Mouse (Mus musculus) brown adipose tissue, adult 24 weeks (tissue): ENCODE measurements around the gene Hs1bp3. TPM values are rescaled to one million over a fixed set of nuclear protein-coding genes. Genes with fewer than 3 reads are reported as not detected.
A peak's percentile ranks its signal among the peaks of the same experiment; 100 is the strongest.

Experiments
- H3K27ac ChIP-seq: fragments of 200-500 bp; replicated peaks from 2 replicates; pipeline ENCODE4 v1.5.1; 2012; ENCODE audit warnings: low read depth, mild to moderate bottlenecking, low read length
- H3K4me1 ChIP-seq: fragments of 200-500 bp; 2 replicates; pipeline ENCODE4 v1.6.1; 2012; ENCODE audit warnings: low read length, mixed read lengths; ENCODE audit not compliant: control insufficient read depth, insufficient read depth, insufficient read length
- H3K4me3 ChIP-seq: fragments of 200-500 bp; 2 replicates; pipeline ENCODE4 v1.5.1; 2012; ENCODE audit warnings: low read depth, mild to moderate bottlenecking, low read length, moderate library complexity; ENCODE audit not compliant: insufficient read depth
- polyA plus RNA-seq: library from polyadenylated mRNA; stranded (reverse); fragments of >200 nt; gene quantifications from 2 replicates; pipeline ENCODE4 v1.2.4, GENCODE M21; 2012; ENCODE audit not compliant: missing spikeins, insufficient read depth, insufficient read length

Gene Hs1bp3
- polyA plus RNA-seq, 1 experiment: 7.6 TPM

DNA sequence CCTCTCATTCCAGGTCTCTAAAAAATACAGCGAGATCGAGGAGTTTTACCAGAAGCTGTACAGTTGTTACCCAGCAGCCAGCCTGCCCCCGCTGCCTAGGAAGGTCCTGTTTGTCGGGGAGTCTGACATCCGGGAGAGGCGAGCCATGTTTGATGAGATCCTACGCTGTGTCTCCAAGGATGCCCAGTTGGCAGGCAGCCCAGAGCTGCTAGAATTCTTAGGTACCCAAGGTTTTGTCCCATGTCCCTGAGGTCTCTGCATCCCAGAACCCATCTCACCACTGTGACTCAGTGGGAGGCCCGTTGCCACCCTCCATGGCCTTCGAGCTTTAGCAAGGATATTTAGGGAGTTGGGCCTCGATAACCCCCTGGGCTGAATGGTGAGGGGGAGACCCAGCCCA lies 8.3 kb downstream of the Hs1bp3 start:
- Histone ChIP-seq H3K4me3 (no peak overlapping the region), H3K27ac (no peak overlapping the region), H3K4me1 (no peaks in the 10 kb centered on the region; the same call in 1 of the 2 replicates)

DNA sequence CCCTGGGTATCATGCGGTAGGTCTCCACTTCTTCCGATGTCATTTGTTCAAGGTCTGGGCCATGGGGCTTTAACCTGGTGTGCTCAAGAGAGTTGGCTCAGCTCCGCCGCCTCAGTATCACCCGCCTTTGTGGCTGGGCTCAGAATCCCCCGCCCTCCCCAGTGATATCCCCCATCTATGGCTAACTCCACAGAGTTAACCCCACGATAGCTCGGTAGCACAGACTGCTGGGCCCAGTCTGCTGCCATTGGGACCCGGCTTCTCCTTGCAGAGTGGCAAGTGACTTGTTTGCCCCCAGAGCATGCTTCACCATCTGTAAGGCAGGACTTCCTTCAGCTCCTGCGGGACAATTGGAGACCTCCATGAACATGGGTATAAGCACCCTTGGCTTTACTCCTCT lies 10.9 kb downstream of the Hs1bp3 start:
- no peak overlapping the region for H3K27ac ChIP-seq
- peaks cover 9% of the 10 kb centered on the region for H3K4me1 ChIP-seq
- H3K4me3 ChIP-seq: no peak overlapping the region

DNA sequence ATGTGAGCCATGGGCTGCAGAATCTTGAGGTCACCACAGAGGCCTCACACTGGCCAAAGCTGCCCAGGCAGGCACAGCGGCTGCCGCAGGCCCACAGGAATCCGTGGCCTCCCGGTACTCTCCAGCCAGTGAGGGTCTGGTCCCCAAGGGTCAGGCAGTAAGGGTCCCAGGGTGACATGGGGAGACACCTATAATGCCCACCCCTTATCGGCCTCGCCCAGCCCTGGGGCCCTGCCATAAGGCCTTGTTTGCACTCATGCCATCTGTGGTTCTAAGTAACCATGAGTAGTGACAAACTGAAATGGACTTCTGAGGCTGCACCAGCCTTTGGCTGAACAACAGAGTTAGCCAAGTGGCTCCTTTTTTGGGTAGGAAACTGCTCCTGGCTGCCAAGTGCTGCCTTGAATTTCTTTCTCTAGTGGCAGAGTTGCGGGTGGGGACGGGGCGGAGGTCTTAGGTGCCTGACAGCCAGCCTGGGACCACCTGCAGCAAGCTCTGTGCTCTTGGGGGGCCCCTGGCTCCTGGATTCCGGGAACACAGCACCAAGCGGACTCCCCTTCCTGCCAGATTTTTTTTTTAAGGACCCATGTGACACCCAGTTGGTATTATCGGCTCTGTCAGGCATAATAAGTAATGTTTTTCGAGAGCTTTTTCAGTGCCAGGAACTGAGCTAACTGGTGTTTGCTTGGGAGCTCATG lies 12.2 kb downstream of the Hs1bp3 start:
- H3K27ac ChIP-seq: peak overlapping the region; percentile 64

DNA sequence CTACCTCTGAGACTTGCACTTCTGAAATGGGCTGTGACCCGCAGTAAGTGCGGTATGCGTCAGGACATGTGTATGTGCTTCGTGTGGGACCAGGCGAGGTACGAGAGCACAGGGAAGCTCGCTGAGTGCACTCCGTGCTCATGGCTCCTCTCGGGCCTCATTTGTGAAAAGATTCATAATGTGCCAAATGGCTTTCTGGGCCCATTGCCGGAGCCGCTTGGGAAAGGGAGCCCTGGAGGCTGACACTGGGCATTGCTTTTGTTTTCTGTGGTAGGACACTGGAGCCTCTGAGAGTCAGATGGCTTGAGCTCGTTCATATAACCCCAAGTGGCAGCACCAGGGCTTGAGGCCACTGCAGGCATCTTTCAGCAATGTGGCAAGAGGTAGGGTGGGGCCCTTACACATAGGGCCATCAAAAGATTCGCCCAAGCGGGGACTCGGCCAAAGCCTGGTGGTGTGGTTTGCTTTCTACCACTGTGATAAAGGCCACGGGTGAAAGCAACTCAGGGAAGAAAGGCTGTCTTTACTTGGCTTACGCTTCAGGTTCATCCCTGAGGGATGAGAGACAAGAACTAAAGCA lies 12.8 kb downstream of the Hs1bp3 start:
- peaks cover 9% of the 10 kb centered on the region for H3K4me1 ChIP-seq
- peak overlapping the region; percentile 64 for H3K27ac ChIP-seq
- H3K4me3 ChIP-seq: no peak overlapping the region

More for the DNA sequence above, 12.2 kb downstream of the Hs1bp3 start:
- no peak overlapping the region for H3K4me3 ChIP-seq
- H3K4me1 ChIP-seq: peaks cover 9% of the 10 kb centered on the region

DNA sequence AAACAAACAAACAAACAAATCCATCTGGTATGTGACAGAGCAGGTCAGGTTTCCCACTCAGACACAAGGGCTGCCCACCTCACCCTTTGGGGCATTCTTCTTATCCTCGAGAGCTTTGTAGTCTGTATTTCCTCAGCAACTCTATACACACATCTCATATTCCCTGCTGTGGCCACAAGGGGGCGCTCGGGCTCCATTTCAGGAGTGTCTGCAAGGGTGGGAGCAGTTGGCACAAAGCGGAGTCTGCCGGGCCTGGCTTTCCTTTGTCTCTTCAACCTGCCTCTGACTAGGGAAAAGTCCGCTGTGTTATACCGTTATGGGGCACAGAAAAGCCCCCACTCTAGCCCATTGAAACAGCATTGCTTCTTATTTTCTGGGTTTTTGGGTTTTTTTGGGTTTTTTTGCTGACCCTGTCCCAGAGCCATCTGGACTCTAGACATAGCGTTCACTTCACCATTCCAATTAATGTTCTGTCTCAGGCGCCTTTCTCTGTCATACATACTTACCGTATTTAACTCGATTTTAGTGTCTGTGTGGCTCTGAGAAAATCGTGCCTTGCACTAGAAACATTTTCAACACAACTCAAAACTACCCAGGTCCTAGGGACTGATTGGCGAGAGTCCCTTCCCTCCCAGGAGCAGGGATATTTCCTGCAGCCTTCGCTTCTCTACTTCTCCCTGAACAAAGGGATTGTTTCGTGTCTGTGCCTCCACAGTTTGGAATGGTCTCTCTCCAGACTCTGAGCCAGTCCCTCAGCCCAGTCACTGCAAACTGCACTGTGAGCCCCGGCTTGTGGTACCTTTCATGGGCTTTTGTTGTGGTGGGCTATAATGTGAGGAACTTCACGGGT lies 13.8 kb downstream of the Hs1bp3 start:
- Histone ChIP-seq H3K27ac (peak overlapping the region; percentile 82), H3K4me3 (peak overlapping the region; percentile 28; the same call in 1 of the 2 replicates), H3K4me1 (peaks cover 9% of the 10 kb centered on the region)

DNA sequence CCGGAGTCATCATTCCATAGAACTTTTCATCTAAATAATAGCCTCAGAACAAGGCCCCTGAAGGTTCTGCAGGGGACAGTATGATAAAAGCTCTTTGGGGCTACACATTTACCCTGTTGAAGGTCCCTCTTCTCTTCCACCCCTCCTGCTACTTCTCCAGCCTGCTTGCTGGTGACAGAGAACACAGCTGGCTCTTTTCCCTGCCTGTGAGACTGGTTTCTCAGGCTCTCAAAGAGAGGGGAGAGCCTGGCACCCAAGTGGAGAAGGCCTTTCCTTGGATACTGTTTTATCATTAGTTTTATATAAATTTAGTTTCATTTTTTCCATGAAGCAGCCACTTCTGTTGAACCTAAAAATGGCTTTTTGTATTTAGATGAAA lies 14.4 kb downstream of the Hs1bp3 start:
- H3K27ac ChIP-seq: peak overlapping the region; percentile 82
- H3K4me3 ChIP-seq: no peak overlapping the region
- peaks cover 9% of the 10 kb centered on the region for H3K4me1 ChIP-seq

DNA sequence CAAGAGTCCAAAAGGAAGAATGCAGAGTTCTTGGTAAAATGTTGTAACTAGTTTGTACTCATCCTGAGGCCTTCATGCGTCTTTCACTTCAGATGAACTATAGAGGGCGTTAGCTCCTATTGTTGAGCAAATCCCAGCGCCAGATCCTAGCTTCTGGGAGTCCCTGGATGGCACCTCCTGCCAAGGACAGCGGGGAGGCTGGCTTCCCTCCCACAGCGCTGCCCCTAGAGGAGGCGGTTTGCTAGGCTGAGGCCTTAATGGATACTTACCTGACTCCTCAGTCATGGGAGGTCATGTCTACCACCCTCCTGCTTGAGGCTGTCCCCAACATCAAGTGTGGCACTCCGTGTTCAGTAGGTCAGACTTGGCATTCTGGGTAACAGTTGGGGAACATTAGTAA lies 16.0 kb downstream of the Hs1bp3 start:
- H3K4me1 ChIP-seq: peaks cover 16% of the 10 kb centered on the region
- no peak overlapping the region for H3K4me3 ChIP-seq
- H3K27ac ChIP-seq: no peak overlapping the region

DNA sequence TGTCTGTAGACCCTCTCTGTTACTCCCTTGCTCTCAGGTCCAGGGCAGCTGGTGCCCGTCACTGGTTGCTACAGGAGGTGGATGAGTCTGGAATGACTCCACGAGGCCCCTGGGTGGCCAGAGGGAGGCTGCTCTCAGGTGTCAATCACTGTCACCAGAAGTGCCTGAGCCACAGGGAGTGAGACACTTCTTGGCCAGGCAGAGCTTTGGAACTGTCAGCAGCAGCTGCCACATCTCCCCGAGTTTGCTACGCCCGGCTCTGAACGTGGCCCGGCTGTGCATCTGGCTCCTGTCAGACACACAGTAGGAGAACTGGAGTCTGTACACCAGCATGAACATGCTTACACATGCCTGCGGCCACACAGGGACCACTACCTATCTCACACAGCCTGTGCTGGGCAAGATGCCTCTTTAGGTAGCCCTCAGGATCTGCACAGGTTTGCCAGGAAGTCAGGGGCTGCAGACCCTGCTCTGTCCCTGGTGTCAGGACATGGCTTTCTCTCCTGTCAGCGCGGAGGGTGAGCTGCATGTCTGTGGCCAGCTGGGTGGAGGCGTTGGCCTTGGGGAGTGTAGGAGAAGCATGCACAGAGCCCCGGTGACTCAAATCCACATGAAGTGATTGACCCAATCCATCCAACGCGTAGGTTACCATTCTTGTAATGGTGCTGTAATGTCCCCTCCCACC lies 18.4 kb downstream of the Hs1bp3 start:
- Histone ChIP-seq H3K4me1 (peaks cover 16% of the 10 kb centered on the region), H3K4me3 (no peak overlapping the region), H3K27ac (no peak overlapping the region)

DNA sequence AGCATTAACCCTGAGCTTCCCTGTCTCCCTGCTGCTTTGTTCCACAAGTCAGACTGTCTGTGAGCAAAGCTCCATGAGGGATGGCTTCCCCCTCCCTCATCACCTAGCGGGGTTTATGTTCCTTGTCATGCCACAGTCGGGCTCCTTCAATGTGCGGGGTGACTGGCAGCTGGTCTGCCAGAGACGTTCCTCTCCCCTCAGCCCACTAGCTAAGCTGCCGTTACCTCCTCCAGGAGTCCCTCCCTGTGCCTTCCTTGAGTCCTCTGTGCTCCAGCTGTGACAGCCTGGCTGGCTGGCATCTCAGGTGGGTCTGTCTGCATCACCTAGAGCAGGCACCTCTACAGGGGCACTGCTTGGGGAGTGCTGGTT lies 18.9 kb downstream of the Hs1bp3 start:
- Histone ChIP-seq H3K27ac (no peak overlapping the region), H3K4me1 (peaks cover 17% of the 10 kb centered on the region), H3K4me3 (no peak overlapping the region)

DNA sequence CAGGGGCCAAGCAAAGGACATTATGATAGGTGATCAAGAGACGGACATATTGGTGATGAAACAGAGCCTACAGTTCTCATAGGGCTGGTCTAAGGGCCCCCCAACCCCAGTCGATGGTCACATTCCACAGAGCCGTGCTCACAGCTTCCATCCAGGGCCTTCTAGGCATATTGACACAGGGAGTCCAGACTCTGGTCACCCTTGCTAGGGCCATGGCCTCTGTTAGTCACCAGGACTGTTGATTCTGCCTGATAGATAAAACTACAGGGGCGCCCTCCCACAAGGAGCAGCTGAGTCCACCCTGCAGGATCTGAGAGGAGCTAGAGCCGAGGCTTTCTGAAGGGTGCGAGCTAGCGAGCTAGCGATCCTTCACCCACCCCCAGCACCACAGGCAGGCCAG lies 20.4 kb downstream of the Hs1bp3 start:
- Histone ChIP-seq H3K27ac (peak overlapping the region; percentile 66), H3K4me3 (no peak overlapping the region), H3K4me1 (peaks cover 15% of the 10 kb centered on the region)

DNA sequence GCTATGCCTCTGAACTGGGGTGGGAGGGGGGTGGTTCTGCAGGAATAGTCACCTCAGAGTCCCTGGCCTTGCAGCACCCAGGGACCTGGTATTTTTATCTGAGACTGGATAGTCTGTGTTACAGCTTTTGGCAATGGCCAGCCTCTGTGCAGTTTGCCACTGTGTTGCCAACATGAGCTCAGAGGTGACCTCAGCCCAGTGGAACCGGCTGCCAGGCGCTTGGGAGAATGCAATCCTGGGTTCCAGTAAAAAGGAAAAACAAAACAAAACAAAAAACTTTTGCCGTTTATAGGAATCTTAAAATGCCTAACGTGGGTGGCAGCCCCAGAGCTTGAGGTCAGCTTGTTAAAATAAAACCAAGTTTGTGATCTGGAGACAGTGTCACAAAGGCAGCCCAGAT lies 21.0 kb downstream of the Hs1bp3 start:
- peaks cover 15% of the 10 kb centered on the region for H3K4me1 ChIP-seq
- H3K27ac ChIP-seq: peak overlapping the region; percentile 72
- no peak overlapping the region for H3K4me3 ChIP-seq

DNA sequence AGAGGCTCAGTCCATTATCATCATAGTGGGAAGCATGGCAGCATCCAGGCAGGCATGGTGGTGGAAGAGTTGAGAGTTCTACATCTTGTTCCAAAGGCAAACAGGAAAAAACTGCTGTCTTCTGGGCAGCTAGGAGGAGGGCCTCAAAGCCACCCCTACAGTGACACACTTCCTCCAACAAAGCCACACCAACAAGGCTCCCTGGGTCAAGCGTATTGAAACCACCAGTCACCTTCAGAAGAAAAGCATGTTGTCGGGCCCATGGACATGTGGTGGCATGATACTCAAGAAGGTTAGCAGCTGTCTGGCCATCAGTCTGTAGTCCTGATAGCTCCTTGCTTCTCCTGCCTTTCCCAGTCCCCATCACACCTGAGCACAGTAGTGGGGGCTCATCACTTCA lies 22.3 kb downstream of the Hs1bp3 start:
- peaks cover 18% of the 10 kb centered on the region for H3K4me1 ChIP-seq
- H3K4me3 ChIP-seq: no peak overlapping the region
- H3K27ac ChIP-seq: no peak overlapping the region

DNA sequence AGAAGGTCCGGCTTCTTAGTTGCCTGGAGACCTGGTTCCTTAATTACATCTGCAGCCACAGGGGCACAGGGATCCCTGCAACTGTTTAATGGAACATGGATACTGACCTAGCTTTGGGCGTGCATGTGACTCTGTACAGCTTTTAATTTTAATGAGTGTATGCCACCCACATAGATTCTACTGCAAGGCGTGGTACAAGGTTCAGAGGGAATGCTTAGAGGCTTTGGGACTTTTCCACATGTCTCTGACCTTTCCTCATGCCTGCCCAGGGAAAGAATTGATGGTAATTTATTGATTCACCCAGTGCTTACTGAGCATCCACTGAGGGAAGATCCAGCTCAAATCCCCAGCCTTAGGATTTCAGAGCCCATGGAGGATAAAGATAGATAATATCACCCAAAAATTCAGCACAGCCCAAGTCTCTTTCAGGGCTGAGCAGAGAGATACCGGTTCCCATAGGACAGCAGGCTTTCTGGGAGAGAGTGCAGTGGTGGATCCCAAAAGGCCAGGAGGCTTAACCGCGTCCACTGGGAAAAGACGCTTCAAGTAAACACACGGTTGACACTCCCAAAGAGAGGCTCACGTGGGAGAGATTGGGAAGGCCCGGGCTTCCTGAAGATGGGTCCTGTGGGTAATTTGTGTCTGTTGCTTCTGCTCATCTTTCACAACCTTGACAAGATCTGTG lies 23.5 kb downstream of the Hs1bp3 start:
- 0 out of 2 replicates have a peak overlapping the region, but pooled peaks have one; percentile 6 for H3K27ac ChIP-seq

DNA sequence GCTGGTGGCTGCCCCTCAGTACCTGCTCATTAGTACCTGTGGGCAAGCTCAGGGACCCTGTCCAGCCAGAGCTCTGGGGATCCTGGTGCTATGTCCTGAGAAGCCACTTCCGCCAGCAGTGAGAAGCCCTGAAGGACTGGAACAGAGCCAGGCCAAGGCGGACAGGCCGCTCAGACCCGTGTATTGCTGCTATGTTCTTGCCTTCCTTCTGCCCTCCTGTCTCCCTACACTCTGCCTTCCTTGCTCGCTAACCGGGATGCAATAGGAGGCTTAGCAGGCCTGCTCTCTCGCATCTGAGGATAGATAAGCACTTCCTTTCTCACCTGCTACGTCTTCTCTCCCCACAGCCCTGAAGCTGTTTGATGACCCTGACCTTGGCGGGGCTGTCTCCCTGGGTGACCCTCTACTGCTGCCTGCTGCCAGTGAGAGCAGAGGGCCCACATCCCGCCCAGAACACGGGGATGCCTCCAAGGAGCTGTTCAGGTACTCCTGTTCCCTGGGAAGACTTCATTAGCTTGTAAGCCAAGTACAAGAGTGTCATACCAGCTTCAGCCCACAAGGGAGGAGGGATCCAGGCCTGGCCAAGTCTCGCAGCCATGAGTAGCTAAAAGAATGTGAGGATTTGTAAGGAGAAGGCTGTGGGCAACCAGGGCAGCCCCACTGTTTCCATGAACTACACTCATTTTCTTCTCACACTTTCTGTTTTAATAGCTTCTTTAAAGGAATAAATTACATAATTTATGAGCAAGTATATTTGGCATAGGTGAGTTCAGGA lies 24.2 kb downstream of the Hs1bp3 start:
- Histone ChIP-seq H3K27ac (peak overlapping the region; percentile 35; the same call in 1 of the 2 replicates), H3K4me1 (peaks cover 24% of the 10 kb centered on the region), H3K4me3 (no peak overlapping the region)

More for the DNA sequence above, 23.5 kb downstream of the Hs1bp3 start:
- H3K4me1 ChIP-seq: peaks cover 23% of the 10 kb centered on the region
- no peak overlapping the region for H3K4me3 ChIP-seq
